Comparison of ENCODE assay signal across 8 mouse cellular contexts in the genomic region with DNA sequence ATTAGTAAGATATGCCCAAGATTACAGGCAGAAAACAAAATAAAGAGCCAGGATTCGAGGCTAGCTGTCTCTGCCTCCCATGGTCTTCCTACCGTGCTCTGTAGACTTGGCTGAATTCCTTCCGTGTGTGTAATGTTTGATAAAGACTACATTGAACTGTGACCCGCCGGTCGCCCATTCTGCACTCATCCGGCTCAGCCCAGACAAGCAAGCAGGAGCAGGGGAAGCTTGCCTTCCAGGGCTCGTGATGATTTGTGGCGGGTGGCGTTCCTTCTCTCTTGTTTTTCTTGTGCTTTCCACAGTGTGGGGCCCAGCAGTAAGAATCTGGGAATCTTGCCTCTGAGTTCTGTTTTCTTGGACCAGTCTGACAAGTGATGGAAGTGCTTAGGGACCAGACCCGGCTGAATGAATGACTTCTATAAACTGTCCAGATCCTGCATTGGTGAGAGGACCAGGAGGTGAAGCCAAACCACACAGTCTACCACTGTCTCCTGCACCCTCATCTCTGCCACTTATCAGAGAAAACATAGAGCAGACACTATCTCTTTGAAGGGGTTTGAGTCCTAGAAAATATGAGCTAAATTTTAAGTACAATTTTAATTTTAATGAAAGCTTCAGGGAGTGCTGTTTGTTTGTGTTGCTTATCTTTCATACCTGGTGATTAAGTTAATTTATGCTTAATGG.
A peak's percentile ranks its signal among the peaks of the same experiment; 100 is the strongest.
DNase-seq lines count a peak whose midpoint lies in the region; ATAC-seq and TF ChIP-seq lines count a peak whose summit lies in the region.

No protein-coding gene starts in this region.

- intact Hi-C loops in gastrocnemius, adult 2 months (cut with DNase I) = no loop called here

- no peak overlapping the region for H3K9ac ChIP-seq in intestine, postnatal 0 days (ENCODE audit: low read depth, low read length)
- no peak overlapping the region for H3K9ac ChIP-seq in liver, embryonic 14.5 days (replicated peaks)
- H3K9ac ChIP-seq in midbrain, embryonic 11.5 days (ENCODE audit: low read length) = no peak overlapping the region

- TF ChIP-seq EP300 in liver, embryonic 14.5 days (IDR thresholded peaks at IDR 0.05; ENCODE audit: low read depth) = no peak

- H3K4me2 ChIP-seq in intestine, postnatal 0 days (replicated peaks; ENCODE audit: low read depth) = no peak overlapping the region
- peak overlapping the region; percentile 11; the same call in 1 of the 2 replicates for H3K4me2 ChIP-seq in liver, embryonic 14.5 days (ENCODE audit: low read depth)
- H3K4me2 ChIP-seq in midbrain, embryonic 11.5 days = no peak overlapping the region

- TF ChIP-seq CTCF in gastrocnemius, adult 2 months (IDR thresholded peaks at IDR 0.05) = no peak
- TF ChIP-seq CTCF in intestine, postnatal 0 days (IDR thresholded peaks at IDR 0.05; ENCODE audit: low read depth) = no peak
- TF ChIP-seq CTCF in liver, embryonic 14.5 days (IDR thresholded peaks at IDR 0.05; ENCODE audit: low read depth) = no peak

- H3K9me3 ChIP-seq in intestine, postnatal 0 days (ENCODE audit: control insufficient read depth) = 0 out of 2 replicates have a peak, but pooled peaks cover 3% of the 10 kb centered on the region
- H3K9me3 ChIP-seq in liver, embryonic 14.5 days (ENCODE audit: control insufficient read depth, low read length) = no peaks in the 10 kb centered on the region
- peaks cover 4% of the 10 kb centered on the region; the same call in 1 of the 2 replicates for H3K9me3 ChIP-seq in midbrain, embryonic 11.5 days (ENCODE audit: control insufficient read depth, low read length)

- H3K36me3 ChIP-seq in intestine, postnatal 0 days (ENCODE audit: control insufficient read depth, insufficient read depth) = no peaks in the 10 kb centered on the region
- no peaks in the 10 kb centered on the region for H3K36me3 ChIP-seq in liver, embryonic 14.5 days (replicated peaks; ENCODE audit: control insufficient read depth, insufficient read depth, low read depth)
- no peaks in the 10 kb centered on the region for H3K36me3 ChIP-seq in midbrain, embryonic 11.5 days (ENCODE audit: control insufficient read depth, insufficient read depth, low read length)

- H3K4me3 ChIP-seq in gastrocnemius, adult 2 months = no peak overlapping the region
- H3K4me3 ChIP-seq in intestine, postnatal 0 days (ENCODE audit: low read depth, low read length) = no peak overlapping the region
- no peak overlapping the region for H3K4me3 ChIP-seq in liver, embryonic 14.5 days (ENCODE audit: insufficient read depth in 1 of 2, low read depth in 2 of 2, low read length in 2 of 2)
- H3K4me3 ChIP-seq in midbrain, embryonic 11.5 days (ENCODE audit: low read depth, low read length) = no peak overlapping the region

- H3K4me1 ChIP-seq in intestine, postnatal 0 days (replicated peaks; ENCODE audit: control insufficient read depth, insufficient read depth, low read length) = no peaks in the 10 kb centered on the region
- peaks cover 22 to 45% of the 10 kb centered on the region in 2 experiments for H3K4me1 ChIP-seq in liver, embryonic 14.5 days (replicated peaks; ENCODE audit: control insufficient read depth in 2 of 2, insufficient read depth in 2 of 2, low read length in 1 of 2)
- no peaks in the 10 kb centered on the region for H3K4me1 ChIP-seq in midbrain, embryonic 11.5 days (ENCODE audit: control insufficient read depth, insufficient read depth, low read length)

- 10% methylated on average over 11 of the region's 11 CpGs for WGBS in intestine, postnatal 0 days
- WGBS in liver, embryonic 14.5 days (ENCODE audit: insufficient replicate concordance) = 9% methylated on average over 11 of the region's 11 CpGs
- WGBS in midbrain, embryonic 11.5 days = 65% methylated on average over 11 of the region's 11 CpGs

- H3K27me3 ChIP-seq in intestine, postnatal 0 days (replicated peaks; ENCODE audit: control insufficient read depth, insufficient read depth, low read length) = no peaks in the 10 kb centered on the region
- H3K27me3 ChIP-seq in liver, embryonic 14.5 days (ENCODE audit: control insufficient read depth, insufficient read depth, low read length) = no peaks in the 10 kb centered on the region
- no peaks in the 10 kb centered on the region for H3K27me3 ChIP-seq in midbrain, embryonic 11.5 days (ENCODE audit: control insufficient read depth, insufficient read depth, low read length)

- 0 out of 2 replicates have a peak overlapping the region, but pooled peaks have one; percentile 10 for H3K27ac ChIP-seq in gastrocnemius, adult 2 months
- no peak overlapping the region for H3K27ac ChIP-seq in intestine, postnatal 0 days (ENCODE audit: low read depth, low read length)
- no peak overlapping the region for H3K27ac ChIP-seq in liver, embryonic 14.5 days
- no peak overlapping the region for H3K27ac ChIP-seq in midbrain, embryonic 11.5 days (ENCODE audit: low read depth, low read length)

- peak; percentile 31 for DNase-seq in gastrocnemius, adult 2 months
- no peak for DNase-seq in gastrocnemius, postnatal 10 days
- peak; percentile 61 for DNase-seq in embryo, embryonic 11 days
- DNase-seq in liver, embryonic 14.5 days (ENCODE audit: low read depth in 3 of 3, low spot score in 3 of 3) = no peak
- DNase-seq in midbrain, embryonic 11.5 days (ENCODE audit: low spot score, missing footprints) = no peak
- DNase-seq in layer of hippocampus, adult 9-10 months (ENCODE audit: low spot score) = no peak
- no peak for DNase-seq in thymus, postnatal 10 days (ENCODE audit: low spot score in 2 of 2)

- peak; percentile 77 for ATAC-seq in intestine, postnatal 0 days
- ATAC-seq in liver, embryonic 14.5 days (ENCODE audit: insufficient read depth) = peak; percentile 64
- ATAC-seq in midbrain, embryonic 11.5 days (ENCODE audit: low FRiP score) = no peak

Comparison
In these comparisons a context has a peak if more than half of its experiments do, and no peak if none do; other contexts are left out.
1. DNase-seq: peak in gastrocnemius, adult 2 months (single experiment) and embryo, embryonic 11 days (single experiment); none in gastrocnemius, postnatal 10 days (single experiment), liver, embryonic 14.5 days (0 of 3), midbrain, embryonic 11.5 days (single experiment), layer of hippocampus, adult 9-10 months (single experiment) and thymus, postnatal 10 days (0 of 2).